Mouse (Mus musculus): ENCODE results near the gene Atg4c. TPM values are rescaled to one million over a fixed set of nuclear protein-coding genes. Genes with fewer than 3 reads are reported as not detected.

The Atg4c gene
- polyA plus RNA-seq, 1 experiment from 2014 or later = 8.1 TPM

GRCm38 (mm10) chr4:99184678-99185077 is 9.1 kb upstream of the Atg4c start:
- Histone ChIP-seq H3K36me3 (ENCODE audit: insufficient read depth, low read length) (no peaks in the 10 kb centered on the region), H3K4me3 (ENCODE audit: low read depth, low read length) (no peak overlapping the region), H3K4me1 (ENCODE audit: insufficient read depth, low read depth, low read length) (no peaks in the 10 kb centered on the region), H3K9ac (replicated peaks; ENCODE audit: low read depth) (no peak overlapping the region), H3K27me3 (replicated peaks; ENCODE audit: insufficient read depth, low read length) (no peaks in the 10 kb centered on the region), H3K27ac (ENCODE audit: low read length) (no peak overlapping the region), H3K4me2 (replicated peaks; ENCODE audit: low read depth, low read length) (no peak overlapping the region), H3K9me3 (ENCODE audit: low read length) (no peaks in the 10 kb centered on the region)
- no peak for TF ChIP-seq CTCF (IDR thresholded peaks at IDR 0.05)
- TF ChIP-seq EP300 (IDR thresholded peaks at IDR 0.05) = no peak
- DNase-seq (ENCODE audit: low spot score) = no peak
- 60% methylated on average over 4 of the region's 4 CpGs for WGBS
- ATAC-seq = no peak

GRCm38 (mm10) chr4:99185305-99185704 is 8.4 kb upstream of the Atg4c start:
- TF ChIP-seq CTCF (IDR thresholded peaks at IDR 0.05) (no peak), EP300 (IDR thresholded peaks at IDR 0.05) (no peak)

GRCm38 (mm10) chr4:99186412-99187125 is 7.2 kb upstream of the Atg4c start:
- Histone ChIP-seq H3K4me1 (ENCODE audit: insufficient read depth, low read depth, low read length) (no peaks in the 10 kb centered on the region), H3K4me2 (replicated peaks; ENCODE audit: low read depth, low read length) (no peak overlapping the region), H3K27me3 (replicated peaks; ENCODE audit: insufficient read depth, low read length) (no peaks in the 10 kb centered on the region), H3K4me3 (ENCODE audit: low read depth, low read length) (no peak overlapping the region), H3K36me3 (ENCODE audit: insufficient read depth, low read length) (no peaks in the 10 kb centered on the region), H3K9ac (replicated peaks; ENCODE audit: low read depth) (no peak overlapping the region), H3K27ac (ENCODE audit: low read length) (no peak overlapping the region), H3K9me3 (ENCODE audit: low read length) (no peaks in the 10 kb centered on the region)
- WGBS = 79% methylated on average over 11 of the region's 11 CpGs
- peak; percentile 33 for ATAC-seq
- DNase-seq (ENCODE audit: low spot score) = peak; percentile 18
- TF ChIP-seq CTCF (IDR thresholded peaks at IDR 0.05) (no peak), EP300 (IDR thresholded peaks at IDR 0.05) (no peak)

More at GRCm38 (mm10) chr4:99185305-99185704, 8.4 kb upstream of the Atg4c start:
- 70% methylated on average over 4 of the region's 4 CpGs for WGBS
- Histone ChIP-seq H3K36me3 (ENCODE audit: insufficient read depth, low read length) (no peaks in the 10 kb centered on the region), H3K27ac (ENCODE audit: low read length) (no peak overlapping the region), H3K4me1 (ENCODE audit: insufficient read depth, low read depth, low read length) (no peaks in the 10 kb centered on the region), H3K9ac (replicated peaks; ENCODE audit: low read depth) (no peak overlapping the region), H3K4me3 (ENCODE audit: low read depth, low read length) (no peak overlapping the region), H3K9me3 (ENCODE audit: low read length) (no peaks in the 10 kb centered on the region), H3K27me3 (replicated peaks; ENCODE audit: insufficient read depth, low read length) (no peaks in the 10 kb centered on the region), H3K4me2 (replicated peaks; ENCODE audit: low read depth, low read length) (no peak overlapping the region)
- ATAC-seq (no peak), DNase-seq (ENCODE audit: low spot score) (no peak)

DNA sequence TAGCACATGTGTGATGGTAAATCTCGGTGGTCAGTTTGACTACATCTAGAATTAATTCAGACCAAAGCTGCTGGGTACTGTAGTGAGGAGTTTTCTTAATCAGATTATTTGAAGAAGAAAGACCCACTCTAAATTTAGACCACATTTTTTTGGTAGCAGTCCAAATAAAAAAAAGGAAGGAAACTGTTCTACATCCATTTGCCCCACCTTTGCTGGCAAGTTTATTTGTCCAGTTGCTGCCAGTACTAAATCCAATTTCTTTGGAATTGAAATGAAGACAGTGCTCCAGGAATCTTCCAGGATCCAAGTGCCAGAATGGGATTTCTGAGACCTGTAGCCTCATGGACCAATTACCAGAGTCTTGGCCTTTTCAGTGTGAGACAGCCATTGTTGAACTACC is 1.1 kb upstream of the Atg4c start:
- DNase-seq (ENCODE audit: low spot score) (no peak), ATAC-seq (no peak)
- Histone ChIP-seq H3K36me3 (ENCODE audit: insufficient read depth, low read length) (no peaks in the 10 kb centered on the region), H3K27ac (ENCODE audit: low read length) (no peak overlapping the region), H3K4me3 (ENCODE audit: low read depth, low read length) (no peak overlapping the region), H3K27me3 (replicated peaks; ENCODE audit: insufficient read depth, low read length) (no peaks in the 10 kb centered on the region), H3K4me2 (replicated peaks; ENCODE audit: low read depth, low read length) (no peak overlapping the region), H3K4me1 (ENCODE audit: insufficient read depth, low read depth, low read length) (no peaks in the 10 kb centered on the region), H3K9me3 (ENCODE audit: low read length) (no peaks in the 10 kb centered on the region), H3K9ac (replicated peaks; ENCODE audit: low read depth) (no peak overlapping the region)
- 80% methylated on average over 1 of the region's 1 CpGs for WGBS
- TF ChIP-seq EP300 (IDR thresholded peaks at IDR 0.05) (no peak), CTCF (IDR thresholded peaks at IDR 0.05) (no peak)

DNA sequence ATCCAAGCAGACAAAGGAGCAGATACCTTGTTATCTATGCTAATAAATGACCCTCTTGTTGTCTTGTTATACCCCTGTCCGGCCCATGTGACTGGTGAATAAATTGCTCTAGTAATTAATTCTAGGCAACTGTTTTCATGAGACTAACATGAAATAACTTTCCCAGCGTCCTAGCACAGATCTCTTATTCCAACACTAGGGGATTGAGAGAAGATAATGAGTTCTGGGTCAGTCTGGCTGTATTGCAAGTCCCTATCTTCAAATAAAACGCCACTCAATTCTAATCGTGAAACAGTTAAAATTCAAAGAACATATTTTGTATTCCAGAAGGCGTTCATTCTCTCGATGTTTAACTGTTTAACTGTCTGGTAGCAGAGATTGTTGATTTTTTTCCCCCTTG is 520 bp upstream of the Atg4c start:
- Histone ChIP-seq H3K9ac (replicated peaks; ENCODE audit: low read depth) (no peak overlapping the region), H3K4me1 (ENCODE audit: insufficient read depth, low read depth, low read length) (no peaks in the 10 kb centered on the region), H3K27me3 (replicated peaks; ENCODE audit: insufficient read depth, low read length) (no peaks in the 10 kb centered on the region), H3K4me2 (replicated peaks; ENCODE audit: low read depth, low read length) (peak overlapping the region; percentile 71), H3K36me3 (ENCODE audit: insufficient read depth, low read length) (no peaks in the 10 kb centered on the region), H3K27ac (ENCODE audit: low read length) (no peak overlapping the region), H3K9me3 (ENCODE audit: low read length) (no peaks in the 10 kb centered on the region), H3K4me3 (ENCODE audit: low read depth, low read length) (peak overlapping the region; percentile 75)
- DNase-seq (ENCODE audit: low spot score) (no peak), ATAC-seq (no peak)
- WGBS = 36% methylated on average over 6 of the region's 6 CpGs
- TF ChIP-seq EP300 (IDR thresholded peaks at IDR 0.05) (no peak), CTCF (IDR thresholded peaks at IDR 0.05) (no peak; the same call in 1 of the 2 replicates)

GRCm38 (mm10) chr4:99194826-99195225 is 1.1 kb downstream of the Atg4c start:
- Histone ChIP-seq H3K9me3 (ENCODE audit: low read length) (no peaks in the 10 kb centered on the region), H3K4me1 (ENCODE audit: insufficient read depth, low read depth, low read length) (no peaks in the 10 kb centered on the region), H3K4me2 (replicated peaks; ENCODE audit: low read depth, low read length) (peak overlapping the region; percentile 71), H3K27ac (ENCODE audit: low read length) (no peak overlapping the region), H3K36me3 (ENCODE audit: insufficient read depth, low read length) (no peaks in the 10 kb centered on the region), H3K4me3 (ENCODE audit: low read depth, low read length) (peak overlapping the region; percentile 75), H3K9ac (replicated peaks; ENCODE audit: low read depth) (peak overlapping the region; percentile 72; the same call in 1 of the 2 replicates), H3K27me3 (replicated peaks; ENCODE audit: insufficient read depth, low read length) (no peaks in the 10 kb centered on the region)
- WGBS = 24% methylated on average over 5 of the region's 5 CpGs
- ATAC-seq (no peak), DNase-seq (ENCODE audit: low spot score) (no peak)
- TF ChIP-seq EP300 (IDR thresholded peaks at IDR 0.05) (no peak), CTCF (IDR thresholded peaks at IDR 0.05) (no peak)
